9 mouse cellular contexts compared by ENCODE assay signal in genomic region chr1:139161619-139162018, GRCm38 (mm10).
A peak's percentile ranks its signal among the peaks of the same experiment; 100 is the strongest.
DNase-seq lines count a peak whose midpoint lies in the region; ATAC-seq lines count a peak whose summit lies in the region.
"Had no signal": no experiment of that assay in that cellular context is flagged by ENCODE, and none has a peak within 500 bp of the region (broad histone marks: within the 10 kb centered on the region; RNA-seq: fewer than 3 reads in every experiment).

No protein-coding gene starts in this region.

- intact Hi-C loops in heart, postnatal 14 days (cut with DNase I), result loop anchor here (5.0 to 10.0 kb wide), 2 partner anchors 106 to 837 kb away; no protein-coding TSS in a partner anchor

- peak; percentile 13 for DNase-seq in heart, postnatal 4 days
- no peak for DNase-seq in heart, adult 11 months
- peak; percentile 31 for DNase-seq in A20 (ENCODE audit: low read depth, low spot score)
- peak; percentile 47 for DNase-seq in NIH3T3 (ENCODE audit: low read depth)
- peak; percentile 33 for DNase-seq in induced T-regulatory cell, adult 2 months (ENCODE audit: low read depth)
- no peak for DNase-seq in testis, postnatal 10 days (ENCODE audit: low spot score)
- DNase-seq in heart, postnatal 14 days, result no peak
- DNase-seq: adrenal gland, adult 8-10 months had no signal

- ATAC-seq in activated CD4-positive, CD25-positive, alpha-beta regulatory T cell, adult 4 months, result no peak

Comparison
In these comparisons a context has a peak if more than half of its experiments do, and no peak if none do; other contexts are left out.
1. DNase-seq: peak in heart, postnatal 4 days (single experiment), A20 (single experiment), NIH3T3 (single experiment) and induced T-regulatory cell, adult 2 months (single experiment); none in heart, adult 11 months (single experiment), testis, postnatal 10 days (single experiment) and heart, postnatal 14 days (0 of 2).